Mouse (Mus musculus) kidney, postnatal 36 days (tissue): Measurements from ENCODE around the gene Ucp1.

ENCODE experiments used
- DNase-seq, 2 experiments: peaks; one replicate each; pipeline ENCODE4 v3.0.0; 2021 to 2022; ENCODE audit warnings: mixed read lengths in 2 of 2

The Ucp1 gene

DNA sequence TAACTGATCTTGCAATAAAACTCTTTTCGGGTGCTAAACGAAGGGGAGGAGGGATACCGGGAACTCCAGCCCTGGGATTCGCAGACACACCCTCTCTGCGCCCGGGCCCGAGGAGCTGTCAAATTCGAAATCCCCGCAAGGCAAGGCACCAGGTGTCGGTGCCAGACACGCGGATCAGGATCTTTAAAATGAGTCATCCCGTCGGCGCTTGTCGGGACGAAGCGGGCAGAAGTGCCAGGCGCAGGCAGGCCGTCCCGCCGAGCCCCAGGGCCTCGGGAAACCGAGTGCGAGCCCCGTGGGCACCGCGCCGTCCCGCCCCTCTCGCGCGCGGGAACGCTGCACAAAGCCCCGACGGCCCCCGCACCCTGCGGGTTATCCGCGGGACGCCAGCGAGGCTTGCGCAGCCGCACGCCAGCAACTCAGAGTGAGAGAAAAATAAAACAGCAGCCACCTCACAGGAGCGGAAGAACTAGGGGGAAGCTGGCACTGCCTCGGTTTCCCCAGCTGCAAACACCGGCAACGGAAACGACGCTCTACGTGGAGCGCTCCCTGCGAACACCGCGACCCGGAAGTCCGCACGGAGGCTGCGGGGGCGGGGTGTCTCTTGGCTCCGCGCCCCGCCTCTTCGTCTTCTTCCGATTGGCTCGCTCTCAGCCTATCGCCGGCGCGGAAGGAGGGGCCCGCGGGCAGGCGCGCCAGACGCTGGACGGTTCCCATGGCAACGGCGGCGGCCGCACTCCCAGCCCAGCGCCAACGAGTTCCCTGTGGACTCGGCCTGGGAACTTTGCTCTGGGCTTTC lies 41.9 kb downstream of the Ucp1 start, which contains the start of gene Elmod2:
TSS of gene Elmod2 (minus strand) at position 588 of the 799 bp plus-strand sequence.
- peak; percentile 98 to 99 for DNase-seq

GRCm38 (mm10) chr8:83332864-83333263 lies 42.7 kb downstream of the Ucp1 start:
- no peak for DNase-seq

DNA sequence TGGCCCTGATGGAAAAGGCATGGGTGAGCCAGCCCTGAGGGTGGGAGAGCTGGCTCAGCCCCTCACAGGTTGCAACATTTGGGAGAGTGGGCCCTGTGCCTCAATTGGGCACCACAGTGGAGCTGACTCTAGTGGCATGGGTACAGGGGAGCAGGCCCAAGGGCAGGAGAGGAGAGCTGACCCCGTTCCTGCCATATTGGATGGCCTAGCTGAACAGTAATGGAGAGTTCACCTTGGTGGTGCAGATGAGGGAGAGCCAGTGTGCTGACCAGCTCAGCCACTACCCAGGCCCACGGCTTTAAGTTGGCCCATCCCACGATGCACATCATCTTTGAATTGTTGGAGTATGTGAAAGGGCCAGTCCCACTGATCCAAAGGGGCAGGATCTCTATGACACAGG lies 51.9 kb downstream of the Ucp1 start:
- no peak for DNase-seq

DNA sequence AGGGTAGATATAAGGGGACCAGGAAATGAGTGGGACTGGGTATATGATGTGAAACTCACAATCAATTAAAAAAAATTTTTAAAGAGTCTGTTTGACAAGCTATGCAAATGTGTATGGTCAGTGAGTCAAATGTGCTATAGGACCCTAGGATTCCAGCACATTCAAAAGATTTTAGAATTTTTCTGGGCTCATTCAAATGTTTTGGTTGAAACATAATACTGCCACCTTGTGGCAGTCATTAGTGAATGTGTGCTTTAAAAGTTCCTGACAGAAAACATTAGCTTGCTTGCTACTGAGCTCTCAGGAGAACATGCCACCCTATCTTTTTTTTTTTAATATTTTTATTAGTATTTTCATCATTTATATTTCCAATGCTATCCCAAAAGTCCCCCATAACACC lies 52.5 kb downstream of the Ucp1 start:
- DNase-seq, result peak; percentile 8 to 13
